Mouse (Mus musculus): ENCODE data around the gene Fggy. TPM values are rescaled to one million over a fixed set of nuclear protein-coding genes. Genes with fewer than 3 reads are reported as not detected.

Gene Fggy
- polyA plus RNA-seq, 1 experiment from 2014 or later = 8.1 TPM

GRCm38 (mm10) chr4:95667595-95667994, 110.3 kb downstream of the Fggy start:
- no peak overlapping the region for H3K4me2 ChIP-seq
- ATAC-seq (ENCODE audit: borderline replicate concordance, extremely low read depth, low FRiP score, low TSS enrichment) = no peak
- 83% methylated on average over 1 of the region's 1 CpGs for WGBS
- no peak overlapping the region for H3K9ac ChIP-seq
- no peaks in the 10 kb centered on the region for H3K4me1 ChIP-seq
- no peak overlapping the region for H3K4me3 ChIP-seq
- H3K9me3 ChIP-seq = no peaks in the 10 kb centered on the region
- H3K27ac ChIP-seq = no peak overlapping the region
- H3K27me3 ChIP-seq = no peaks in the 10 kb centered on the region
- H3K36me3 ChIP-seq = no peaks in the 10 kb centered on the region

DNA sequence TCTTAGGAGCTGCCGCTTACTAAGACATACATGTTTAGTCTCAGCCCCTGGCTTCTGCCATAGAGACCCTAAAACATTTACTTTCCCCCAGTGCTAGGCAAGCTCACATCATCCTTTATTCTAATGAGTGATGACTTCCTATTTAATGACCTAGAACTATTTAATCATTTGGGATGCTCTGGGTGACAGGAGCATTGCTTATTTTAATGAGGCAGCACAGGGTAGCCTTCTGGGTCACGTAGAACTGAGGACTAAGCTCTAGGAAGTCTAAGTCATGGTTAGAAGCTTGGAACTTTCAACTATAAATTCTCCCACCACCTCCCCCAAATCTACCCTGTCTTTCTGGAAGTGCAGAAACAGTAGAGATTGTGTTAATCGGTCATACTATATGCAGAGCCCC, 111.2 kb downstream of the Fggy start:
- Histone ChIP-seq H3K27me3 (no peaks in the 10 kb centered on the region), H3K4me1 (no peaks in the 10 kb centered on the region), H3K4me3 (no peak overlapping the region), H3K9me3 (no peaks in the 10 kb centered on the region), H3K36me3 (no peaks in the 10 kb centered on the region), H3K9ac (no peak overlapping the region), H3K27ac (no peak overlapping the region), H3K4me2 (no peak overlapping the region)
- whole genome bisulfite sequencing = 83% methylated on average over 3 of the region's 3 CpGs
- no peak for ATAC-seq (ENCODE audit: borderline replicate concordance, extremely low read depth, low FRiP score, low TSS enrichment)

DNA sequence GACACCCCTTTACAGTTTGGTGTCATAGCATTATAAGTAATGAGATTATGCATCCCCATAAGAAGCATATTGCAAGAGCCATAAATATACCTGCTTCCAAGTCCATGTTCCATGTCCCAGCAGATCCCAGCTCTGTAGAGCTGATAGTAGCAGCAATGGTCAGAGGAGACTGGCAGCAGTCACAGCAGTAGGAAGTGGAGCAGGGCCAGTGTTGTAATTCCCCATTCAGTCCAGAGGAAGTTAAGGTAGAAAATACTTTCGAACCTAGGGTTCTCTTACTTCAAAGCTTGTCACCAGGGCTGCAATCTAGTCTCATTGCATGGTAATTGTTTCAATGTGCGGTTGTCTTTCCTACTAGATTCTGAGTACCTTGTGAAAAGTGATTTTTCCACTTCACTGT, 112.0 kb downstream of the Fggy start:
- Histone ChIP-seq H3K9ac (no peak overlapping the region), H3K9me3 (no peaks in the 10 kb centered on the region), H3K4me3 (no peak overlapping the region), H3K4me1 (no peaks in the 10 kb centered on the region), H3K27ac (no peak overlapping the region), H3K4me2 (no peak overlapping the region), H3K27me3 (no peaks in the 10 kb centered on the region), H3K36me3 (no peaks in the 10 kb centered on the region)
- WGBS = 64% methylated on average over 2 of the region's 2 CpGs
- no peak for ATAC-seq (ENCODE audit: borderline replicate concordance, extremely low read depth, low FRiP score, low TSS enrichment)

DNA sequence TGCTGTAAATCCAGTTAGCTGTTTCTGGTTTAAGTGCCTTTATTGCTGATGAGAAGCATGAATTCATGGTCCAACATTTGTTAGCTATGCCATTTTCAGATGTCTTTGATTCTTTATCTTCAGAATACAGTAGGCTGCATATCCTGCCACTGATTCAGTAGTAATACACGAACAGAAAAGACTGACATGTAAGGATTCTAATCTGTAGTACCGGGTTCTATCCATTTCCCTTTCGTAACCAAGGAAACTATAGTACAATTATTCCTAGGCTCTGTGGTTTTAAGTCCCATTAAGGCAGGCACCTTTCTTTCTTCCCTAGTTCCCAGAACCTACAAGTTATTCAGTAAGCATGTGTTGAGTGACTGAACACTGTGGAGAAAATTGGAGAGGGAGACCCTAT, 113.3 kb downstream of the Fggy start:
- H3K36me3 ChIP-seq = no peaks in the 10 kb centered on the region
- no peaks in the 10 kb centered on the region for H3K27me3 ChIP-seq
- ATAC-seq (ENCODE audit: borderline replicate concordance, extremely low read depth, low FRiP score, low TSS enrichment) = no peak
- WGBS = 71% methylated on average over 3 of the region's 3 CpGs
- H3K4me1 ChIP-seq = no peaks in the 10 kb centered on the region
- no peak overlapping the region for H3K9ac ChIP-seq
- H3K4me2 ChIP-seq = no peak overlapping the region
- no peaks in the 10 kb centered on the region for H3K9me3 ChIP-seq
- H3K27ac ChIP-seq = no peak overlapping the region
- H3K4me3 ChIP-seq = no peak overlapping the region

- no peaks in the 10 kb centered on the region for H3K27me3 ChIP-seq
- WGBS = 88% methylated on average over 1 of the region's 1 CpGs
- no peaks in the 10 kb centered on the region for H3K36me3 ChIP-seq
- H3K4me2 ChIP-seq = no peak overlapping the region
- ATAC-seq (ENCODE audit: borderline replicate concordance, extremely low read depth, low FRiP score, low TSS enrichment) = no peak
- no peak overlapping the region for H3K27ac ChIP-seq
- H3K9me3 ChIP-seq = no peaks in the 10 kb centered on the region
- no peaks in the 10 kb centered on the region for H3K4me1 ChIP-seq
- H3K9ac ChIP-seq = no peak overlapping the region
- no peak overlapping the region for H3K4me3 ChIP-seq
These were observed 114.7 kb downstream of the Fggy start for GRCm38 (mm10) chr4:95672039-95672438.

DNA sequence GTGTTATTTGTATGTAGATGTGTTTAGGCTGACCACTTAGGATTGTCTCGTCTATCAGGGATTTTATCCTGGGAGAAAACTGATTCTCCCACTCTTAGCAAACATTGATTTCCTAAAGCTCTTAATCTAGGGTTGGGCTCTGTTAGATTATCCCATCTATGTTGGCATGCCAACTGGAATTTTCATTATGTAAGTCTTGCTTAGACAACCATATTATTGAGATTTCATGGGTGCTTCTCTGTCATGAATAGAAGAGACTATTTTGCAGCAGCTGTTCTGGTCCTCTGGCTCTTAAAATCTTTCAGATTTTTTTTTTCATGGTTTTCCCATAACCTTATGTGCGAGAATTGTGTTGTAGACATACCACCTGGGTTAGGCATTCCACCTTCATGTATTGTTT, 119.1 kb downstream of the Fggy start:
- H3K36me3 ChIP-seq = no peaks in the 10 kb centered on the region
- no peak overlapping the region for H3K4me3 ChIP-seq
- 86% methylated on average over 2 of the region's 2 CpGs for WGBS
- H3K9ac ChIP-seq = no peak overlapping the region
- ATAC-seq (ENCODE audit: borderline replicate concordance, extremely low read depth, low FRiP score, low TSS enrichment) = no peak
- H3K4me2 ChIP-seq = no peak overlapping the region
- no peaks in the 10 kb centered on the region for H3K27me3 ChIP-seq
- no peak overlapping the region for H3K27ac ChIP-seq
- no peaks in the 10 kb centered on the region for H3K4me1 ChIP-seq
- no peaks in the 10 kb centered on the region for H3K9me3 ChIP-seq

- no peaks in the 10 kb centered on the region for H3K9me3 ChIP-seq
- H3K27ac ChIP-seq = no peak overlapping the region
- 68% methylated on average over 5 of the region's 5 CpGs for WGBS
- H3K36me3 ChIP-seq = no peaks in the 10 kb centered on the region
- no peak overlapping the region for H3K9ac ChIP-seq
- H3K4me2 ChIP-seq = no peak overlapping the region
- no peak for ATAC-seq (ENCODE audit: borderline replicate concordance, extremely low read depth, low FRiP score, low TSS enrichment)
- no peaks in the 10 kb centered on the region for H3K27me3 ChIP-seq
- peaks cover 7% of the 10 kb centered on the region; the same call in 1 of the 2 replicates for H3K4me1 ChIP-seq
- no peak overlapping the region for H3K4me3 ChIP-seq
These were observed 123.6 kb downstream of the Fggy start for GRCm38 (mm10) chr4:95680756-95681449.

GRCm38 (mm10) chr4:95684522-95685080, 127.3 kb downstream of the Fggy start:
- 50% methylated on average over 4 of the region's 4 CpGs for WGBS
- Histone ChIP-seq H3K36me3 (no peaks in the 10 kb centered on the region), H3K4me1 (peaks cover 7% of the 10 kb centered on the region; the same call in 1 of the 2 replicates), H3K4me3 (no peak overlapping the region), H3K27ac (peak overlapping the region; percentile 13; the same call in 1 of the 2 replicates), H3K4me2 (no peak overlapping the region), H3K27me3 (no peaks in the 10 kb centered on the region), H3K9ac (no peak overlapping the region), H3K9me3 (no peaks in the 10 kb centered on the region)
- no peak for ATAC-seq (ENCODE audit: borderline replicate concordance, extremely low read depth, low FRiP score, low TSS enrichment)

DNA sequence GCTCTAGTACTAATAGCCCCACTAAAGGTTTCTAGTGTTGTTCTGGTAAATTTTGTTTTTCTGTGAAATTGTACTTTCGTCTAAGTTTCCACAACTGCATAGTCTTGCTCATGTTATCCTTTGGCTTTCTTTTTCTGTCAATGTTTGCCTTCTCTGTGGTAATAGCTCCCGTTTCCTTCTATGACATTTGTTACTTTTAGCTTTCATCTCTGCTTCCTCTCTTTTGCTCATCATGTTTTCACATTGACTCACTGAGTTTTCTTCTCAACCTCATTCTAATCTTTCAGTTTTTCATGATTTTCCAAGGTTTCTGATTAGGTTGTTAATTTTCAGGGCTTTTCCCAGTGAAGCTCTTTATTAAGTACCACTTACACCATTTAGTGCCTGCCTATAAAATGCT, 129.5 kb downstream of the Fggy start:
- Histone ChIP-seq H3K4me3 (no peak overlapping the region), H3K9ac (no peak overlapping the region), H3K27me3 (no peaks in the 10 kb centered on the region), H3K4me2 (no peak overlapping the region), H3K4me1 (peaks cover 7% of the 10 kb centered on the region; the same call in 1 of the 2 replicates), H3K36me3 (no peaks in the 10 kb centered on the region), H3K27ac (no peak overlapping the region), H3K9me3 (no peaks in the 10 kb centered on the region)
- 55% methylated on average over 2 of the region's 2 CpGs for WGBS
- ATAC-seq (ENCODE audit: borderline replicate concordance, extremely low read depth, low FRiP score, low TSS enrichment) = no peak

DNA sequence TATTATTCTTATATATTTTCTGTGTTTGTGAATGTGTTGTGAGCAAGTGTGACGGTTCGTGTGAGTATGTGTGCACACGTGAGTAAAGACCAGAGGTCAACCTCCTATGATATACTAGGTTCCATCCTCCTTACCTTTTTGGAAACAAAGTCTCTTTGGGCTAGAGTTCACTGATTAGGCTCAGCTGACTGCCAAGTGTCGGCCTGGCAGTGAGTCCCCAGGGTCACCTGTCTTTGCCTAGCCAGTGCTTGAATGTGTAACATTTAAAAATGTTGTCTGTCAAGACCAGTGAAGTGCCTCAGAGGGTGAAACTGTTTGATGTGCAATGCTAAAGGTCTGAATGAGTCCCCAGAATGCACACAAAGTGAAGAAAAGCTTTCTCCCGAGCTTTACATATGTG, 130.0 kb downstream of the Fggy start:
- Histone ChIP-seq H3K4me3 (no peak overlapping the region), H3K27ac (no peak overlapping the region), H3K4me2 (no peak overlapping the region), H3K9ac (no peak overlapping the region), H3K36me3 (no peaks in the 10 kb centered on the region), H3K4me1 (peaks cover 7% of the 10 kb centered on the region; the same call in 1 of the 2 replicates), H3K9me3 (no peaks in the 10 kb centered on the region), H3K27me3 (no peaks in the 10 kb centered on the region)
- 66% methylated on average over 5 of the region's 5 CpGs for WGBS
- no peak for ATAC-seq (ENCODE audit: borderline replicate concordance, extremely low read depth, low FRiP score, low TSS enrichment)

GRCm38 (mm10) chr4:95688159-95688558, 130.9 kb downstream of the Fggy start:
- no peaks in the 10 kb centered on the region for H3K36me3 ChIP-seq
- no peak overlapping the region for H3K9ac ChIP-seq
- no peak overlapping the region for H3K4me2 ChIP-seq
- H3K4me1 ChIP-seq = peaks cover 7% of the 10 kb centered on the region; the same call in 1 of the 2 replicates
- ATAC-seq (ENCODE audit: borderline replicate concordance, extremely low read depth, low FRiP score, low TSS enrichment) = no peak
- WGBS = 83% methylated on average over 4 of the region's 4 CpGs
- no peaks in the 10 kb centered on the region for H3K9me3 ChIP-seq
- no peaks in the 10 kb centered on the region for H3K27me3 ChIP-seq
- no peak overlapping the region for H3K4me3 ChIP-seq
- no peak overlapping the region for H3K27ac ChIP-seq

GRCm38 (mm10) chr4:95700366-95700765, 143.1 kb downstream of the Fggy start:
- Histone ChIP-seq H3K9me3 (no peaks in the 10 kb centered on the region), H3K4me3 (no peak overlapping the region), H3K9ac (no peak overlapping the region), H3K27ac (no peak overlapping the region), H3K36me3 (no peaks in the 10 kb centered on the region), H3K4me2 (no peak overlapping the region), H3K27me3 (no peaks in the 10 kb centered on the region), H3K4me1 (no peaks in the 10 kb centered on the region)
- ATAC-seq (ENCODE audit: borderline replicate concordance, extremely low read depth, low FRiP score, low TSS enrichment) = no peak
- 73% methylated on average over 2 of the region's 2 CpGs for WGBS

Measured in lung, embryonic 15.5 days (tissue).